Mouse (Mus musculus): ENCODE measurements around the gene Adcy7. TPM values are rescaled to one million over a fixed set of nuclear protein-coding genes. Genes with fewer than 3 reads are reported as not detected.

Adcy7 gene
- total RNA-seq, 2 experiments from 2014 or later = 9.4 to 10.3 TPM

GRCm38 (mm10) chr8:88361044-88361707 is 89.0 kb downstream of the Adcy7 start:
- no peak for DNase-seq (ENCODE audit: extremely low spot score in 1 of 2, low spot score in 2 of 2)
- intact Hi-C loops (cut with DNase I) = loop anchor here (5.0 to 10.0 kb wide), 2 partner anchors 161 to 344 kb away; partner anchors contain the start of gene Nkd1

- DNase-seq (ENCODE audit: extremely low spot score in 1 of 2, low spot score in 2 of 2) = peak; percentile 67 to 88
- intact Hi-C loops (cut with DNase I) = loop anchor here (5.0 to 10.0 kb wide), 2 partner anchors 160 to 343 kb away; partner anchors contain the start of gene Nkd1
Measured at GRCm38 (mm10) chr8:88361708-88362428, 89.7 kb downstream of the Adcy7 start, which contains the start of gene Brd7. Gene Brd7 (minus strand): TSS chr8:88362194.

GRCm38 (mm10) chr8:88362446-88363150 is 90.4 kb downstream of the Adcy7 start:
- intact Hi-C loops (cut with DNase I) = loop anchor here (5.0 to 10.0 kb wide), 2 partner anchors 160 to 342 kb away; partner anchors contain the start of gene Nkd1

GRCm38 (mm10) chr8:88369221-88369620 is 97.0 kb downstream of the Adcy7 start:
- intact Hi-C loops (cut with DNase I) = loop anchor here (10.0 kb wide), 1 partner anchor 336 kb away; no protein-coding TSS in a partner anchor
- DNase-seq (ENCODE audit: extremely low spot score in 1 of 2, low spot score in 2 of 2) = peak in 1 of 2 experiments; percentile 53

More at GRCm38 (mm10) chr8:88362446-88363150, 90.4 kb downstream of the Adcy7 start:
- no peak for DNase-seq (ENCODE audit: extremely low spot score in 1 of 2, low spot score in 2 of 2)

- DNase-seq (ENCODE audit: extremely low spot score in 1 of 2, low spot score in 2 of 2) = no peak
- intact Hi-C loops (cut with DNase I) = loop anchor here (10.0 kb wide), 1 partner anchor 335 kb away; no protein-coding TSS in a partner anchor
Measured at GRCm38 (mm10) chr8:88369805-88370204, 97.6 kb downstream of the Adcy7 start.

- no peak for DNase-seq (ENCODE audit: extremely low spot score in 1 of 2, low spot score in 2 of 2)
- intact Hi-C loops (cut with DNase I) = no loop called here
Measured at GRCm38 (mm10) chr8:88371522-88371921, 99.3 kb downstream of the Adcy7 start.

GRCm38 (mm10) chr8:88376836-88377582 is 104.8 kb downstream of the Adcy7 start:
- DNase-seq (ENCODE audit: extremely low spot score in 1 of 2, low spot score in 2 of 2) = peak; percentile 70 to 85
- intact Hi-C loops (cut with DNase I) = no loop called here

Other genes with a start within 250 kb of the Adcy7 start
- 10 to 100 TPM; 29.4 to 32.7 TPM for gene Cnep1r1, start 153.6 kb upstream of the Adcy7 start, total RNA-seq (2021)
- gene Heatr3, start 134.5 kb upstream of the Adcy7 start, total RNA-seq (2021) = 10 to 100 TPM; 26.7 to 30.2 TPM
- gene Tent4b, start 73.2 kb upstream of the Adcy7 start, total RNA-seq (2021) = 10 to 100 TPM; 33.8 to 37.0 TPM
- gene Brd7, start 89.8 kb downstream of the Adcy7 start, total RNA-seq (2021) = 10 to 100 TPM; 57.3 to 59.1 TPM
- gene Nkd1, start 249.0 kb downstream of the Adcy7 start, total RNA-seq (2021) = 10 to 100 TPM; 17.2 to 24.4 TPM